Mouse (Mus musculus): Measurements from ENCODE around the gene Olfr1329. TPM values are rescaled to one million over a fixed set of nuclear protein-coding genes. Genes with fewer than 3 reads are reported as not detected.
"Not testable (repeated sequence)": the region's sequence is repeated elsewhere in the genome, so short reads cannot be mapped to it uniquely, and the experiment has no call there.

The Olfr1329 gene
- total RNA-seq (2018; cell fraction: chromatin; rRNA removed) = not detected
- total RNA-seq (2018; cell fraction: cytosol; rRNA removed) = not detected
- total RNA-seq (2018; cell fraction: nucleus; rRNA removed) = not detected
- polyA plus RNA-seq (2018) = not detected in 3 replicates

- not testable (repeated sequence) for H3K36me3 ChIP-seq (ENCODE audit: inconsistent target); H3K79me2 ChIP-seq (ENCODE audit: inconsistent target); H3K4me3 ChIP-seq (ENCODE audit: inconsistent target); H3K27ac ChIP-seq
- 83% methylated on average over 1 of the region's 2 CpGs for WGBS (ENCODE audit: missing documents)
These were observed at the start of gene Olfr1329 for GRCm38 (mm10) chr4:118917365-118917764. Gene Olfr1329 (minus strand): TSS chr4:118917465.

GRCm38 (mm10) chr4:118961141-118961628 is 43.9 kb upstream of the Olfr1329 start, which contains the start of gene Lao1:
Gene Lao1 (plus strand): TSS chr4:118961578.
- Histone ChIP-seq H3K27ac (no peak within 1 kb of the TSS), H3K79me2 (ENCODE audit: inconsistent target) (no peaks in the 10 kb centered on the region), H3K36me3 (ENCODE audit: inconsistent target) (no peaks in the 10 kb centered on the region), H3K4me3 (ENCODE audit: inconsistent target) (no peak within 1 kb of the TSS)
- WGBS (ENCODE audit: missing documents) = 94% methylated on average over 2 of the region's 2 CpGs

DNA sequence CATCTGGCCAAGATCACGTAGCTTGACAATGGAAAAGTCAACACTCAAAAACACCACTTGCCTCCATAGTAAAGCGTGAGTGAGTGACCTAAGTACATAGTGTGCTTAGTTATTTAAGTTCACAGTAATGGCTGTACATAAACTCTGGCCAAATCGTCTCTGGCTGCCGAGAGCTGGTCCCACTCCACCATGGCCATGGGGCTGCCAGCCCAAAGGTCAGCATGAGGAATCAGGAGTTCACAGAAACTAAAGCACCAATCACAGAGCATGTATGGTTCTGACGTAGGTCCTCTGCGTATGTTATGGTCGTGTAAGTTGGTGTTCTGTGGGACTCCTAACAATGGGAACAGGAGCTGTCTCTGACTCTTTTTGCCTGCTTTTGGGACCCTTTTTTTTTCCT is 41.5 kb upstream of the Olfr1329 start:
- WGBS (ENCODE audit: missing documents) = 87% methylated on average over 7 of the region's 7 CpGs
- H3K4me3 ChIP-seq (ENCODE audit: inconsistent target) = no peak overlapping the region
- no peaks in the 10 kb centered on the region for H3K79me2 ChIP-seq (ENCODE audit: inconsistent target)
- H3K27ac ChIP-seq = no peak overlapping the region
- H3K36me3 ChIP-seq (ENCODE audit: inconsistent target) = no peaks in the 10 kb centered on the region

- H3K27ac ChIP-seq = no peak within 1 kb of the TSS
- no peaks in the 10 kb centered on the region for H3K36me3 ChIP-seq (ENCODE audit: inconsistent target)
- no peaks in the 10 kb centered on the region for H3K79me2 ChIP-seq (ENCODE audit: inconsistent target)
- no peak within 1 kb of the TSS for H3K4me3 ChIP-seq (ENCODE audit: inconsistent target)
- 83% methylated on average over 2 of the region's 2 CpGs for WGBS (ENCODE audit: missing documents)
These were observed 21.2 kb upstream of the Olfr1329 start, which contains the start of gene Olfr1328 for GRCm38 (mm10) chr4:118938512-118938911. Gene Olfr1328 (minus strand): TSS chr4:118938612.

- H3K79me2 ChIP-seq (ENCODE audit: inconsistent target); H3K27ac ChIP-seq; H3K4me3 ChIP-seq (ENCODE audit: inconsistent target); H3K36me3 ChIP-seq (ENCODE audit: inconsistent target): not testable (repeated sequence)
- 87% methylated on average over 3 of the region's 3 CpGs for WGBS (ENCODE audit: missing documents)
These were observed 14.1 kb upstream of the Olfr1329 start for GRCm38 (mm10) chr4:118931326-118931725.

DNA sequence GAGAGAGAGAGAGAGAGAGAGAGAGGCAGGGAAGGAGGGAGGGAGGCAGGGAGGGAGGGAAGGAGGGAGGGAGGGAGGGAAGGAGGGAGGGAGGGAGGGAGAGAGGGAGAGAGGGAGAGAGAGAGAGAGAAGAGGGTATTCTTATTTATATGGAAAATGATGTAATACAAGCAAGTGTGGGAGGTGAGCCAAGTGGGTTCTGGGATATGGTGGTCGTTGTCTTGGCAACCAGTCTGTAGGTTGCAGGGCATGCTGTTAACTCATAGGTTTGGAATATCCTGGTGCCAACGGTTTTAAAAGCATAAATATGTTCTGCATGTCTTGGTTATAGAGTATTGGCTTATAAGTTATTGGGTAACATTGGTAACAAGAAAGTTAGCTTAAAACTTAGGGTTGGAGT is 15.3 kb downstream of the Olfr1329 start:
- no peaks in the 10 kb centered on the region for H3K36me3 ChIP-seq (ENCODE audit: inconsistent target)
- 80% methylated on average over 2 of the region's 2 CpGs for WGBS (ENCODE audit: missing documents)
- no peak overlapping the region for H3K4me3 ChIP-seq (ENCODE audit: inconsistent target)
- no peak overlapping the region for H3K27ac ChIP-seq
- no peaks in the 10 kb centered on the region for H3K79me2 ChIP-seq (ENCODE audit: inconsistent target)

DNA sequence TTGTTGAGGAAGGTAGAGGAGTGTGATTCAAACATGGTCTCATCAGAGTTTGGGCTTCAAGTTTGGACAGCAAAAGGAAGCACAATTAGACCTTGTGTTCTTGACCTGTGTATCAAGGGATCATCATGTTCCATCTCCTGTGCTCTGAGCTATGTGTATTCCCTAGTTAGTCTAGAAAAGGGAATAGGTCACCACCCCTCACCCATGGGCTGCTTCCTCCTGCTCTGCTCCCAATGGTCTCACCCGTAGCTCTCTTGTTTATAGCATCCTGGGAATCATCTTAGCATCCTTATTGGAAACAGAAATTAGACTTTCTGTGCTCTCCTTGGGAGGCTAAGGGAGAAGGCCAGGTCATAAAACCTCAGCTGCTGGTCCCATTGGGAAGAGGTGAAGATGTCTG is 29.0 kb downstream of the Olfr1329 start, which contains the start of gene Olfr1330:
Gene Olfr1330, plus strand, starts transcription at position 301 of the 400 bp plus-strand sequence.
- 95% methylated on average over 1 of the region's 1 CpGs for WGBS (ENCODE audit: missing documents)
- Histone ChIP-seq H3K36me3 (ENCODE audit: inconsistent target) (no peaks in the 10 kb centered on the region), H3K79me2 (ENCODE audit: inconsistent target) (no peaks in the 10 kb centered on the region), H3K4me3 (ENCODE audit: inconsistent target) (no peak within 1 kb of the TSS), H3K27ac (no peak within 1 kb of the TSS)

DNA sequence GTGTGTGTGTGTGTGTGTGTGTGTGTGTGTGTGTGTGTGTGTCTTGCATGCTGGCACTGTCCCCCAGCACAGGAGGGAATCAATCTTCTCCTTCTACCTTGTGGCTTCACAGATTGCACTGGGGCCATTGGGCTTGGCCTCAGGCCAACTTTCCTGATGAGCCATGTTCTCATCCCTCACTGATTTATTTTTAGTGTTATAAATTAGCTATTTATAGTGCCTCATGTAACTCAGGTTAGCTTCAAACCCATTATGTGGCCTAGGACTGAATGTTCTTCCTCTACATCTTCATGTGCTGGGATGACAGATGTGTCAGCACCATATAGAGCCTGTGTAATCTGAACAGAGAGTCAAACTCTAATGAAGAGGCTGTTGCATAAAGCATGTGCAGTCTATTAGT is 49.7 kb downstream of the Olfr1329 start:
- Histone ChIP-seq H3K27ac (no peak overlapping the region), H3K79me2 (ENCODE audit: inconsistent target) (no peaks in the 10 kb centered on the region), H3K4me3 (ENCODE audit: inconsistent target) (no peak overlapping the region), H3K36me3 (ENCODE audit: inconsistent target) (no peaks in the 10 kb centered on the region)

Other genes with a start within 250 kb of the Olfr1329 start
- gene Olfr1342, start 224.7 kb downstream of the Olfr1329 start, polyA plus RNA-seq (2018) = not detected in 3 replicates
- not detected in 3 replicates for gene Olfr1341, start 213.9 kb downstream of the Olfr1329 start, polyA plus RNA-seq (2018)
- not detected in 3 replicates for gene Olfr1340, start 197.3 kb downstream of the Olfr1329 start, polyA plus RNA-seq (2018)
- gene Olfr1339, start 185.3 kb downstream of the Olfr1329 start, polyA plus RNA-seq (2018) = not detected in 3 replicates
- not detected in 3 replicates for gene Olfr1338, start 158.7 kb downstream of the Olfr1329 start, polyA plus RNA-seq (2018)
- not detected in 3 replicates for gene Olfr1337, start 134.9 kb downstream of the Olfr1329 start, polyA plus RNA-seq (2018)
- not detected in 3 replicates for gene Olfr1335, start 107.5 kb downstream of the Olfr1329 start, polyA plus RNA-seq (2018)
- not detected in 3 replicates for gene Olfr1333, start 81.2 kb downstream of the Olfr1329 start, polyA plus RNA-seq (2018)
- not detected in 3 replicates for gene Olfr1331, start 52.8 kb downstream of the Olfr1329 start, polyA plus RNA-seq (2018)
- gene Olfr1330, start 28.9 kb downstream of the Olfr1329 start, polyA plus RNA-seq (2018) = not detected in 3 replicates
- gene Olfr1328, start 21.1 kb upstream of the Olfr1329 start, polyA plus RNA-seq (2018) = not detected in 3 replicates
- gene Lao1, start 44.1 kb upstream of the Olfr1329 start, polyA plus RNA-seq (2018) = not detected in 3 replicates
- 5.5 to 14.5 TPM (median 7.5 TPM) in 3 replicates for gene Slc2a1, start 191.2 kb upstream of the Olfr1329 start, polyA plus RNA-seq (2018)

All from macrophage (primary cell).